Mouse (Mus musculus) duodenum, adult 2 months (tissue): ENCODE results near the gene Olfr502. TPM values are rescaled to one million over a fixed set of nuclear protein-coding genes. Genes with fewer than 3 reads are reported as not detected.

Source experiments
- polyA plus RNA-seq: library from polyadenylated mRNA; depleted of rRNA; stranded (reverse); fragments of >200 nt; gene quantifications from 2 replicates; pipeline ENCODE4 v1.2.3, GENCODE M21; 2012; ENCODE audit warnings: low replicate concordance; rRNA removed

The Olfr502 gene
- polyA plus RNA-seq: not detected in 2 replicates

DNA sequence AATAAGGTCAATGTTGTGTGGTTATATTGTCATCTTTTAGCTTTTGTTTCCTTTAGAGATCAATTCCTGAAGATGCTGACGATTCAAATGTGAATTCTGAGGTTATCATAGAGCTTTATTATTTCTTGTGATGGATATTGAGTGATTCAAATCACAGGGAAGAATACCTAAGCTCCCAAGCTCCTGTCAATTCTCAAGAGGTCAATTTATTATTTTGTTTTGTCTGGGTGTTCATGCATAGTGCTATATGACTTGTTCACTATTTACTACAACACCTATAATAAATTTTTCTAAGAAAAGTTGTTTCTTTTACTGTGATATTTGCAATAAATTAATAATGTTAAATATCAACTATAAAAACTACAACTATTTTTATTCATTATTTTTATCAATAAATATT, at the start of gene Olfr502:
TSS of gene Olfr502 (minus strand) at position 101 of the 400 bp plus-strand sequence.

DNA sequence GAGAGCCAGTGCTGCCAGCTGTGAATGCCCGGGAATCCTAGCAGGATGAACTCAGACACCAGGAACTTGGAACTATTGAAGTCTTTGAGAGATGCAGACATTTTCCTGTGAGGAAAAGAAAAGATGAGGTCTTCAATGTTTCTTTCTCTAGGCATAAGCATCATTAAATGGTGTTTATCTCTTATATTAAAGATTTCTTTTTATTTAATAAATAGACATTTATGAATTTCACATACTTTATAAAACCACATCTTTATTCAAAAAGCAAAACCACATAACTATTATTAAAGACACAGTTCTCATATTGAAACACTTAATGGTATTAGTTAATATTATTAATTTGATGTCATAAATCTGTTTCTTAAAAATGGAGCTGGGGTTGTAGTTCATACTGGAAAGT, 40.8 kb upstream of the Olfr502 start, which contains the start of gene Olfr504:
TSS of gene Olfr504 (minus strand) at position 101 of the 400 bp plus-strand sequence.

GRCm38 (mm10) chr7:108544227-108544626, 19.4 kb upstream of the Olfr502 start, which contains the start of gene Olfr503:
TSS of gene Olfr503 (plus strand) at chr7:108544527.

Other genes starting within 250 kb of the Olfr502 start
- not detected in 2 replicates for gene Olfr490, start 236.1 kb downstream of the Olfr502 start, polyA plus RNA-seq
- gene Olfr491, start 211.6 kb downstream of the Olfr502 start, polyA plus RNA-seq: not detected in 2 replicates
- gene Olfr492, start 201.4 kb downstream of the Olfr502 start, polyA plus RNA-seq: not detected in 2 replicates
- gene Olfr493, start 178.1 kb downstream of the Olfr502 start, polyA plus RNA-seq: not detected in 2 replicates
- not detected in 2 replicates for gene Olfr494, start 159.7 kb downstream of the Olfr502 start, polyA plus RNA-seq
- not detected in 2 replicates for gene Olfr495, start 131.9 kb downstream of the Olfr502 start, polyA plus RNA-seq
- gene Olfr497, start 104.6 kb downstream of the Olfr502 start, polyA plus RNA-seq: not detected in 2 replicates
- not detected in 2 replicates for gene Olfr498, start 59.7 kb downstream of the Olfr502 start, polyA plus RNA-seq
- not detected in 2 replicates for gene Olfr503, start 19.5 kb upstream of the Olfr502 start, polyA plus RNA-seq
- not detected in 2 replicates for gene Olfr504, start 40.7 kb upstream of the Olfr502 start, polyA plus RNA-seq
- gene Olfr506, start 85.7 kb upstream of the Olfr502 start, polyA plus RNA-seq: not detected in 2 replicates
- not detected in 2 replicates for gene Olfr507, start 96.7 kb upstream of the Olfr502 start, polyA plus RNA-seq
- gene Olfr508, start 104.9 kb upstream of the Olfr502 start, polyA plus RNA-seq: not detected in 2 replicates
- gene Olfr509, start 126.8 kb upstream of the Olfr502 start, polyA plus RNA-seq: 0.02 TPM in 1 of 2 replicates, not detected in the other
- gene Olfr510, start 141.4 kb upstream of the Olfr502 start, polyA plus RNA-seq: not detected in 2 replicates
- gene Olfr512, start 188.3 kb upstream of the Olfr502 start, polyA plus RNA-seq: not detected in 2 replicates
- not detected in 2 replicates for gene Olfr513, start 225.9 kb upstream of the Olfr502 start, polyA plus RNA-seq